8 mouse cellular contexts compared by ENCODE assay signal in genomic region chr3:135521963-135522362, GRCm38 (mm10). TPM values are rescaled to one million over a fixed set of nuclear protein-coding genes. Genes with fewer than 3 reads are reported as not detected.
DNase-seq lines count a peak whose midpoint lies in the region; ATAC-seq lines count a peak whose summit lies in the region.

No protein-coding gene starts in this region.

- no peak for ATAC-seq in forebrain, embryonic 11.5 days (replicated peaks; ENCODE audit: low FRiP score)
- ATAC-seq in erythroblast, adult 5-6 weeks (replicated peaks; ENCODE audit: low FRiP score, poor library complexity, severe bottlenecking): no peak

- WGBS in heart, embryonic 10.5 days: 10% methylated on average over 4 of the region's 4 CpGs
- 75% methylated on average over 4 of the region's 4 CpGs for WGBS in forebrain, embryonic 11.5 days

- peaks cover 14% of the 10 kb centered on the region; the same call in 1 of the 2 replicates for H3K4me1 ChIP-seq in brown adipose tissue, adult 24 weeks (ENCODE audit: control insufficient read depth, insufficient read depth, insufficient read length, low read length)
- H3K4me1 ChIP-seq in heart, embryonic 10.5 days: peaks cover 43% of the 10 kb centered on the region
- no peaks in the 10 kb centered on the region for H3K4me1 ChIP-seq in forebrain, embryonic 11.5 days (replicated peaks; ENCODE audit: control insufficient read depth, insufficient read depth, low read length)

- peaks cover 20% of the 10 kb centered on the region for H3K36me3 ChIP-seq in heart, embryonic 10.5 days
- no peaks in the 10 kb centered on the region for H3K36me3 ChIP-seq in forebrain, embryonic 11.5 days (ENCODE audit: control insufficient read depth, insufficient read depth, low read length)

- H3K9ac ChIP-seq in forebrain, embryonic 11.5 days (ENCODE audit: low read length): no peak overlapping the region

- H3K4me2 ChIP-seq in forebrain, embryonic 11.5 days (ENCODE audit: low read depth, low read length, severe bottlenecking): no peak overlapping the region

- H3K27ac ChIP-seq in brown adipose tissue, adult 24 weeks (replicated peaks; ENCODE audit: low read depth, low read length): peak overlapping the region; percentile 94
- peak overlapping the region; percentile 91 for H3K27ac ChIP-seq in heart, embryonic 10.5 days
- no peak overlapping the region for H3K27ac ChIP-seq in forebrain, embryonic 11.5 days (ENCODE audit: low read depth, low read length)

- peak overlapping the region; percentile 15 for H3K4me3 ChIP-seq in brown adipose tissue, adult 24 weeks (ENCODE audit: insufficient read depth, low read depth, low read length)
- H3K4me3 ChIP-seq in heart, embryonic 10.5 days: peak overlapping the region; percentile 30; the same call in 1 of the 2 replicates
- H3K4me3 ChIP-seq in forebrain, embryonic 11.5 days (ENCODE audit: low read depth, low read length): no peak overlapping the region

- H3K27me3 ChIP-seq in heart, embryonic 10.5 days (ENCODE audit: insufficient read depth, poor library complexity, severe bottlenecking): no peaks in the 10 kb centered on the region
- no peaks in the 10 kb centered on the region for H3K27me3 ChIP-seq in forebrain, embryonic 11.5 days (ENCODE audit: control insufficient read depth, insufficient read depth, low read length)

- H3K9me3 ChIP-seq in heart, embryonic 10.5 days: no peaks in the 10 kb centered on the region
- H3K9me3 ChIP-seq in forebrain, embryonic 11.5 days (ENCODE audit: control insufficient read depth, low read length): no peaks in the 10 kb centered on the region

- peak; percentile 32 for DNase-seq in ES-CJ7 (ENCODE audit: low read depth, low spot score)
- peak; percentile 90 for DNase-seq in heart, embryonic 10.5 days (ENCODE audit: low spot score)
- DNase-seq in kidney, postnatal 36 days: peak; percentile 80 to 84
- DNase-seq in ovary, adult 18-20 months (ENCODE audit: low spot score): peak; percentile 57
- no peak for DNase-seq in thymus, postnatal 25 days
- DNase-seq in forebrain, embryonic 11.5 days (ENCODE audit: low spot score): no peak

RNA-seq across cellular contexts. Expression of gene Manba, which starts 36.6 kb away (rescaled TPM):
- polyA plus RNA-seq in brown adipose tissue, adult 24 weeks (2012; ENCODE audit: insufficient read depth, insufficient read length, missing spikeins): 5.1 and 8.8 TPM in 2 replicates
- 17.3 and 31.0 TPM in 2 replicates for polyA plus RNA-seq in heart, embryonic 10.5 days (2016; fragmentation: Nextera tagmentation; extraction: Ambion mirVana)
- 3.6 and 3.8 TPM in 2 replicates for polyA plus RNA-seq in forebrain, embryonic 11.5 days (2014; fragmentation: Nextera tagmentation; extraction: Ambion mirVana)
- total RNA-seq in erythroblast, adult 5-6 weeks (2015; ENCODE audit: low replicate concordance): 3.1 and 4.6 TPM in 2 replicates
- 7.2 and 8.9 TPM in 2 replicates for total RNA-seq in erythroblast, adult 5-6 weeks (2017; ENCODE audit: low replicate concordance)

Comparison
In these comparisons a context has a peak if more than half of its experiments do, and no peak if none do; other contexts are left out.
1. DNase-seq: peak in ES-CJ7 (single experiment), heart, embryonic 10.5 days (single experiment), kidney, postnatal 36 days (2 of 2) and ovary, adult 18-20 months (single experiment); none in thymus, postnatal 25 days (single experiment) and forebrain, embryonic 11.5 days (single experiment).